Mouse (Mus musculus): ENCODE measurements around the gene Sgce. TPM values are rescaled to one million over a fixed set of nuclear protein-coding genes. Genes with fewer than 3 reads are reported as not detected.

The Sgce gene
- polyA plus RNA-seq, 1 experiment from 2014 or later = 52.7 TPM

GRCm38 (mm10) chr6:4748506-4748961, 1.5 kb upstream of the Sgce start:
- H3K27ac ChIP-seq (ENCODE audit: low read depth, low read length) = no peak overlapping the region
- H3K4me2 ChIP-seq = peak overlapping the region; percentile 71
- no peaks in the 10 kb centered on the region for H3K27me3 ChIP-seq (ENCODE audit: control insufficient read depth, insufficient read depth, low read length)
- WGBS (ENCODE audit: insufficient replicate concordance) = 44% methylated on average over 15 of the region's 15 CpGs
- no peak overlapping the region for H3K9ac ChIP-seq (ENCODE audit: low read depth, low read length)
- peak overlapping the region; percentile 52 for H3K4me3 ChIP-seq (ENCODE audit: low read depth, low read length)
- peak; percentile 27; the same call in 1 of the 2 replicates for ATAC-seq (replicated peaks; ENCODE audit: insufficient number of reproducible peaks, low FRiP score, low TSS enrichment)
- H3K36me3 ChIP-seq (ENCODE audit: control insufficient read depth, insufficient read depth, low read length) = no peaks in the 10 kb centered on the region
- no peaks in the 10 kb centered on the region for H3K4me1 ChIP-seq (ENCODE audit: control insufficient read depth, insufficient read depth, low read length)
- peaks cover 9% of the 10 kb centered on the region; the same call in 1 of the 2 replicates for H3K9me3 ChIP-seq (replicated peaks; ENCODE audit: control insufficient read depth, low read length)

- H3K9ac ChIP-seq (ENCODE audit: low read depth, low read length) = peak overlapping the region; percentile 65; the same call in 1 of the 2 replicates
- no peaks in the 10 kb centered on the region for H3K27me3 ChIP-seq (ENCODE audit: control insufficient read depth, insufficient read depth, low read length)
- 52% methylated on average over 71 of the region's 71 CpGs for WGBS (ENCODE audit: insufficient replicate concordance)
- H3K36me3 ChIP-seq (ENCODE audit: control insufficient read depth, insufficient read depth, low read length) = no peaks in the 10 kb centered on the region
- H3K27ac ChIP-seq (ENCODE audit: low read depth, low read length) = no peak overlapping the region
- no peaks in the 10 kb centered on the region; the same call in 1 of the 2 replicates for H3K4me1 ChIP-seq (ENCODE audit: control insufficient read depth, insufficient read depth, low read length)
- peak overlapping the region; percentile 71 for H3K4me2 ChIP-seq
- ATAC-seq (replicated peaks; ENCODE audit: insufficient number of reproducible peaks, low FRiP score, low TSS enrichment) = no peak
- peaks cover 9% of the 10 kb centered on the region; the same call in 1 of the 2 replicates for H3K9me3 ChIP-seq (replicated peaks; ENCODE audit: control insufficient read depth, low read length)
- H3K4me3 ChIP-seq (ENCODE audit: low read depth, low read length) = peak overlapping the region; percentile 52
Observed at GRCm38 (mm10) chr6:4747677-4748505, 884 bp upstream of the Sgce start.

GRCm38 (mm10) chr6:4746036-4746695, 841 bp downstream of the Sgce start:
- H3K36me3 ChIP-seq (ENCODE audit: control insufficient read depth, insufficient read depth, low read length) = no peaks in the 10 kb centered on the region
- peak overlapping the region; percentile 61 for H3K4me2 ChIP-seq
- H3K27ac ChIP-seq (ENCODE audit: low read depth, low read length) = peak overlapping the region; percentile 50
- H3K9ac ChIP-seq (ENCODE audit: low read depth, low read length) = peak overlapping the region; percentile 72
- no peaks in the 10 kb centered on the region for H3K27me3 ChIP-seq (ENCODE audit: control insufficient read depth, insufficient read depth, low read length)
- peaks cover 2% of the 10 kb centered on the region; the same call in 1 of the 2 replicates for H3K4me1 ChIP-seq (ENCODE audit: control insufficient read depth, insufficient read depth, low read length)
- no peak for ATAC-seq (replicated peaks; ENCODE audit: insufficient number of reproducible peaks, low FRiP score, low TSS enrichment)
- peaks cover 9% of the 10 kb centered on the region; the same call in 1 of the 2 replicates for H3K9me3 ChIP-seq (replicated peaks; ENCODE audit: control insufficient read depth, low read length)
- peak overlapping the region; percentile 52 for H3K4me3 ChIP-seq (ENCODE audit: low read depth, low read length)
- 47% methylated on average over 22 of the region's 22 CpGs for whole genome bisulfite sequencing (ENCODE audit: insufficient replicate concordance)

- no peaks in the 10 kb centered on the region for H3K27me3 ChIP-seq (ENCODE audit: control insufficient read depth, insufficient read depth, low read length)
- no peaks in the 10 kb centered on the region for H3K36me3 ChIP-seq (ENCODE audit: control insufficient read depth, insufficient read depth, low read length)
- peaks cover 33% of the 10 kb centered on the region for H3K4me1 ChIP-seq (ENCODE audit: control insufficient read depth, insufficient read depth, low read length)
- H3K4me3 ChIP-seq (ENCODE audit: low read depth, low read length) = no peak overlapping the region
- no peaks in the 10 kb centered on the region for H3K9me3 ChIP-seq (replicated peaks; ENCODE audit: control insufficient read depth, low read length)
- no peak overlapping the region for H3K27ac ChIP-seq (ENCODE audit: low read depth, low read length)
- no peak for ATAC-seq (replicated peaks; ENCODE audit: insufficient number of reproducible peaks, low FRiP score, low TSS enrichment)
- H3K4me2 ChIP-seq = peak overlapping the region; percentile 27
- H3K9ac ChIP-seq (ENCODE audit: low read depth, low read length) = no peak overlapping the region
- WGBS (ENCODE audit: insufficient replicate concordance) = 28% methylated on average over 6 of the region's 6 CpGs
Observed at GRCm38 (mm10) chr6:4740511-4740910, 6.5 kb downstream of the Sgce start.

- Histone ChIP-seq H3K27me3 (ENCODE audit: control insufficient read depth, insufficient read depth, low read length) (no peaks in the 10 kb centered on the region), H3K4me3 (ENCODE audit: low read depth, low read length) (no peak overlapping the region), H3K36me3 (ENCODE audit: control insufficient read depth, insufficient read depth, low read length) (no peaks in the 10 kb centered on the region), H3K4me2 (peak overlapping the region; percentile 6; the same call in 1 of the 2 replicates), H3K9me3 (replicated peaks; ENCODE audit: control insufficient read depth, low read length) (no peaks in the 10 kb centered on the region), H3K9ac (ENCODE audit: low read depth, low read length) (no peak overlapping the region), H3K27ac (ENCODE audit: low read depth, low read length) (no peak overlapping the region), H3K4me1 (ENCODE audit: control insufficient read depth, insufficient read depth, low read length) (peaks cover 33% of the 10 kb centered on the region)
- WGBS (ENCODE audit: insufficient replicate concordance) = 20% methylated on average over 13 of the region's 13 CpGs
- no peak for ATAC-seq (replicated peaks; ENCODE audit: insufficient number of reproducible peaks, low FRiP score, low TSS enrichment)
Observed at GRCm38 (mm10) chr6:4739522-4740355, 7.3 kb downstream of the Sgce start.

- peaks cover 33% of the 10 kb centered on the region for H3K4me1 ChIP-seq (ENCODE audit: control insufficient read depth, insufficient read depth, low read length)
- no peaks in the 10 kb centered on the region for H3K36me3 ChIP-seq (ENCODE audit: control insufficient read depth, insufficient read depth, low read length)
- WGBS (ENCODE audit: insufficient replicate concordance) = 34% methylated on average over 2 of the region's 2 CpGs
- no peak overlapping the region for H3K27ac ChIP-seq (ENCODE audit: low read depth, low read length)
- H3K27me3 ChIP-seq (ENCODE audit: control insufficient read depth, insufficient read depth, low read length) = no peaks in the 10 kb centered on the region
- no peak overlapping the region for H3K4me3 ChIP-seq (ENCODE audit: low read depth, low read length)
- H3K9ac ChIP-seq (ENCODE audit: low read depth, low read length) = no peak overlapping the region
- ATAC-seq (replicated peaks; ENCODE audit: insufficient number of reproducible peaks, low FRiP score, low TSS enrichment) = no peak
- H3K4me2 ChIP-seq = no peak overlapping the region
- H3K9me3 ChIP-seq (replicated peaks; ENCODE audit: control insufficient read depth, low read length) = no peaks in the 10 kb centered on the region
Observed at GRCm38 (mm10) chr6:4738717-4739116, 8.3 kb downstream of the Sgce start.

GRCm38 (mm10) chr6:4738034-4738629, 8.9 kb downstream of the Sgce start:
- no peak overlapping the region for H3K27ac ChIP-seq (ENCODE audit: low read depth, low read length)
- H3K36me3 ChIP-seq (ENCODE audit: control insufficient read depth, insufficient read depth, low read length) = no peaks in the 10 kb centered on the region
- 39% methylated on average over 11 of the region's 11 CpGs for WGBS (ENCODE audit: insufficient replicate concordance)
- no peaks in the 10 kb centered on the region for H3K9me3 ChIP-seq (replicated peaks; ENCODE audit: control insufficient read depth, low read length)
- H3K4me3 ChIP-seq (ENCODE audit: low read depth, low read length) = no peak overlapping the region
- no peaks in the 10 kb centered on the region for H3K27me3 ChIP-seq (ENCODE audit: control insufficient read depth, insufficient read depth, low read length)
- H3K4me1 ChIP-seq (ENCODE audit: control insufficient read depth, insufficient read depth, low read length) = peaks cover 36% of the 10 kb centered on the region
- no peak for ATAC-seq (replicated peaks; ENCODE audit: insufficient number of reproducible peaks, low FRiP score, low TSS enrichment)
- no peak overlapping the region for H3K4me2 ChIP-seq
- no peak overlapping the region for H3K9ac ChIP-seq (ENCODE audit: low read depth, low read length)

GRCm38 (mm10) chr6:4736372-4736771, 10.6 kb downstream of the Sgce start:
- Histone ChIP-seq H3K36me3 (ENCODE audit: control insufficient read depth, insufficient read depth, low read length) (no peaks in the 10 kb centered on the region), H3K9me3 (replicated peaks; ENCODE audit: control insufficient read depth, low read length) (no peaks in the 10 kb centered on the region), H3K9ac (ENCODE audit: low read depth, low read length) (no peak overlapping the region), H3K4me3 (ENCODE audit: low read depth, low read length) (no peak overlapping the region), H3K27me3 (ENCODE audit: control insufficient read depth, insufficient read depth, low read length) (no peaks in the 10 kb centered on the region), H3K27ac (ENCODE audit: low read depth, low read length) (no peak overlapping the region), H3K4me1 (ENCODE audit: control insufficient read depth, insufficient read depth, low read length) (peaks cover 46% of the 10 kb centered on the region), H3K4me2 (no peak overlapping the region)
- ATAC-seq (replicated peaks; ENCODE audit: insufficient number of reproducible peaks, low FRiP score, low TSS enrichment) = no peak
- 68% methylated on average over 9 of the region's 9 CpGs for WGBS (ENCODE audit: insufficient replicate concordance)

Measured in heart, embryonic 11.5 days (tissue).